Mouse (Mus musculus) hindbrain, postnatal 0 days (tissue): ENCODE results near the gene Cblb. TPM values are rescaled to one million over a fixed set of nuclear protein-coding genes. Genes with fewer than 3 reads are reported as not detected.

Experiments used
- ATAC-seq: fragments of 200-750 bp; cut with Nextera tagmentation; 2 replicates; pipeline ENCODE4 v1.8.0; 2017; ENCODE audit warnings: mild to moderate bottlenecking, moderate TSS enrichment, moderate library complexity
- DNase-seq: peaks from one replicate; pipeline ENCODE4 v3.0.0-alpha.2; 2015; ENCODE audit warnings: low spot score
- H3K27ac ChIP-seq: fragments of 300-500 bp; sonication (generic); 2 replicates; pipeline ENCODE4 v1.5.1; 2014; ENCODE audit warnings: mild to moderate bottlenecking
- H3K27me3 ChIP-seq: fragments of 300-500 bp; sonication (generic); 2 replicates; pipeline ENCODE4 v1.6.1; 2014; ENCODE audit warnings: low read length, mixed read lengths; ENCODE audit not compliant: insufficient read depth
- H3K36me3 ChIP-seq: fragments of 300-500 bp; sonication (generic); 2 replicates; pipeline ENCODE4 v1.6.1; 2014; ENCODE audit warnings: low read length, mixed read lengths; ENCODE audit not compliant: insufficient read depth
- H3K4me1 ChIP-seq: fragments of 300-500 bp; sonication (generic); 2 replicates; pipeline ENCODE4 v1.6.1; 2014; ENCODE audit warnings: antibody characterized with exemption, low read length, mixed read lengths; ENCODE audit not compliant: insufficient read depth
- H3K4me2 ChIP-seq: fragments of 300-500 bp; sonication (generic); 2 replicates; pipeline ENCODE4 v1.6.1; 2014; ENCODE audit warnings: low read depth, mild to moderate bottlenecking, low read length, moderate library complexity, mixed read lengths
- H3K4me3 ChIP-seq: fragments of 300-500 bp; sonication (generic); 2 replicates; pipeline ENCODE4 v1.5.1; 2014; ENCODE audit warnings: low read length
- H3K9ac ChIP-seq: fragments of 300-500 bp; sonication (generic); replicated peaks from 2 replicates; pipeline ENCODE4 v1.6.1; 2014; ENCODE audit warnings: mild to moderate bottlenecking, low read length, moderate library complexity, mixed read lengths
- H3K9me3 ChIP-seq: fragments of 300-500 bp; sonication (generic); 2 replicates; pipeline ENCODE4 v1.6.1; 2016; ENCODE audit warnings: low read length, mixed read lengths
- CTCF ChIP-seq: IDR thresholded peaks from 2 replicates; pipeline ENCODE4 v1.5.1; 2016; ENCODE audit warnings: antibody characterized with exemption, control low read depth, low read depth
- WGBS: fragments of 180-500 bp; shearing (Covaris S2); extraction: QIAGEN DNeasy Blood & Tissue Kit; methylation state at CpG from one replicate; pipeline ENCODE4 v1.1.7; 2014; 5-methylcytosine and 5-hydroxymethylcytosine counted together
- polyA plus RNA-seq: library from polyadenylated mRNA; unstranded; fragments of >200 nt; fragmentation: Nextera tagmentation; extraction: Ambion mirVana; gene quantifications from 2 replicates; pipeline ENCODE4 v1.2.1, GENCODE M21; 2015
- total RNA-seq: library from RNA; depleted of rRNA; stranded (reverse); fragments of >200 nt; gene quantifications from 2 replicates; pipeline ENCODE4 v1.2.3, GENCODE M21; 2014

The Cblb gene
- total and polyA plus RNA-seq, 2 experiments from 2014 or later: 4.3 to 11.4 TPM

DNA sequence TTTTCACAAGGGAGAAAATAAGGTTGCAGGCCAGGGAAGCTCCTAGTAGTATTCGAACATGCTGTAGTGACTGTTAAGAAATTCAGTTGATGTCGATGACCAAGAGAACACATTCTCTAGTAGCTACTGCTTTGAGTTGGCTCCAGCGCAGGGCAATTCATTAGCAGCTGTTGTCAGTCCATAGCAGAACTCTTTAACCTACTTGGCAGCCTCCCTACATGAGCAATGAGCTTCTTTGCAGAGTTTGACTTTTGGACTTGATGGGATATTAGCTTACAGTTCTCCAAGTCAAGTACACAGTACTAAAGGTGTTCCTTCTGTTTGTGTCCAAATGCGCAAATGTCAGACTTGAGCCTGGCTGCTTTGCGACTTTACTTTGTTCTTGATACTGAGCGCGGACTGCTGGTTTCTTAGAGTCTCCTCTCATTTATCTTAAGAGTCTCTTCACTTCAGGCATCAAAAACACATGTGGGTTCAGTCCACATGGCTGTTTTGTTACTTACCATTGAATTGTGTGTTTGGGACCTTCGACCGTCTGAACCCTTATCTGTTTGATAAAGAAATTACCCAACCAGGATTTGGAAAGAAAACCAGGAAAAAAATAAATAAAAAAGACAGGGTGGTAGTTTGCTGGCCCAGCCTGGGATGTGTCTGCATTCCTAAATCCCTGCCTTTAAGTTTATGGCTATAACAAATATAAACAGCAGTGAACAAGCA lies 47.9 kb downstream of the Cblb start:
- no peaks in the 10 kb centered on the region for H3K4me1 ChIP-seq
- ATAC-seq: peak; percentile 56; the same call in 1 of the 2 replicates
- H3K9me3 ChIP-seq: no peaks in the 10 kb centered on the region
- TF ChIP-seq CTCF: no peak
- H3K4me2 ChIP-seq: no peak overlapping the region
- H3K27me3 ChIP-seq: no peaks in the 10 kb centered on the region
- no peak overlapping the region for H3K4me3 ChIP-seq
- peak; percentile 64 for DNase-seq
- 71% methylated on average over 9 of the region's 9 CpGs for WGBS
- H3K27ac ChIP-seq: no peak overlapping the region; the same call in 1 of the 2 replicates
- H3K9ac ChIP-seq: no peak overlapping the region
- no peaks in the 10 kb centered on the region for H3K36me3 ChIP-seq

DNA sequence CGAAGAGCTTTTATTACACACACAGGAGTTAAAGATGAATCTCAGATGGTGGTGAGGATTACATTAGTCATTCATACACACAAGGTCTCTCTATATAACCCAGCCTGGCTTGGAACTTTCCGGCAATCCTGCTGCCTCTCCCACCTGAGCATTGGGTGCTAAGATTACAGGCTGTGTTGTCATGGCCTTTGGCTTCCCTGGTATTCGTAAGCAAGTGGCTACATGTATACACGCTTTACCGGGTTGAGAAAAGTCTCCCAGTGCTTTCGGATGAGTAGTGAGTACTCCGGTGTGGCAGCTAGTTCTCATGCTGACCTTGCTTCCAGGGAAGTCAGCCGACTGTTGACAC lies 48.4 kb downstream of the Cblb start:
- DNase-seq: no peak
- no peak overlapping the region for H3K4me2 ChIP-seq
- H3K27ac ChIP-seq: no peak overlapping the region
- no peaks in the 10 kb centered on the region for H3K4me1 ChIP-seq
- no peak overlapping the region for H3K4me3 ChIP-seq
- no peak for TF ChIP-seq CTCF
- no peak for ATAC-seq
- no peaks in the 10 kb centered on the region for H3K27me3 ChIP-seq
- no peak overlapping the region for H3K9ac ChIP-seq
- no peaks in the 10 kb centered on the region for H3K9me3 ChIP-seq
- 90% methylated on average over 8 of the region's 8 CpGs for WGBS
- no peaks in the 10 kb centered on the region for H3K36me3 ChIP-seq

DNA sequence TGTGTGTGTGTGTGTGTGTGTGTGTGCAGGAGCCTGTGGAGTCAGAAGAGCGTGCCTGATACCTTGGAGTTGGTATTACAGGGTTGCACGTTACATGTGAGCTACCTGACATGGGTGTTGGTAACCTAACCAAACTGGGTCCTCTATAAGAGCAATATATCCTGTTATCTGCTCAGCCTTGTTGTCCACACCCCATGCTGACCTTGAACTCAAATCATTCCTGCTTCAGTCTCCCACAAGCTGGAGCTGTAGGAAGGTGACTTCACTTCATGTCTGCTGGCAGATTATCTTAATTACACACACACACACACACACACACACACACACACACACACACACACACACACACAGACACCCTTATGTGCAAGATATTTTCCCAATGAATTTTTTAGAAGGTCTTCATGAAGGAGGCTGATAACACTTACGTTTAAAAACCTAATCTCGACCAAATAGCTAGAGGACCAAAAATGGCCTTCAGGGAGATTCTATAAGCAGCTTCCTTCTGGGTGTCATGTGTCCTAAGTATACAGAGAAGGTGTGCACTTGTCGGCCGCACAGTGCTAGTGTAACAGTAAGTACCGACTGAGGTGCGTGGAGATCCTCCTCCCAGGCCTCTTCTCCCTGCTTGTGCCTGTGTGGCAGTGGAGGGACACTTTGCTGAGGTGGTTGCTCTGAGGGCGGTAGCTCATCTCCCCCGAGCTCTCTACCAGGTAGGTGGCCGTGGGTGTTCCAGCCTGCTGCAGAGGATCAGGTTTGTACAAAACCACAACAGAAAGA lies 49.8 kb downstream of the Cblb start:
- Histone ChIP-seq H3K9me3 (no peaks in the 10 kb centered on the region), H3K9ac (no peak overlapping the region), H3K4me2 (no peak overlapping the region), H3K27me3 (no peaks in the 10 kb centered on the region), H3K36me3 (no peaks in the 10 kb centered on the region), H3K4me3 (no peak overlapping the region), H3K27ac (no peak overlapping the region), H3K4me1 (no peaks in the 10 kb centered on the region)
- whole genome bisulfite sequencing: 89% methylated on average over 11 of the region's 11 CpGs
- TF ChIP-seq CTCF: no peak
- DNase-seq: no peak
- ATAC-seq: no peak

DNA sequence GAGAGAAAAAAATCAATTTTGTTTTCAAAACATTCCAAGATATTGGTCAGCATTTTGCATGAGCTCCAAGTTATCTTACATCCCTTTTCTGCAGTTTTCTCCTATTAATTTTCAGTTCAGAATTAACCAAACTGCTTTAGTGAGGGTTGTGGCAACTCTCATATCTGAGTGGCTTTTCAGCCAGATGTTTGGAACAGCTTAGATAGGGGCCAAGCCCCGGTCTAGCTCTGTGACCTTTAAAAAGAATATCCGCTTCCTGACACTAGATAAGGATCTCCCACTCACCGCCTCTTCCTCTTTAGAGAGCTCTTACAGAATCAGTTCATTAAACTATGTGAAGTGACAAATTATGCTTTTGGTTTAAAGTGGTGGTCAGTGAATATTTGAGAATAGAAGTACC lies 50.7 kb downstream of the Cblb start:
- WGBS: 82% methylated on average over 3 of the region's 3 CpGs
- DNase-seq (no peak), ATAC-seq (no peak)
- no peak overlapping the region for H3K4me3 ChIP-seq
- no peak for TF ChIP-seq CTCF
- H3K4me1 ChIP-seq: no peaks in the 10 kb centered on the region
- H3K4me2 ChIP-seq: no peak overlapping the region
- no peak overlapping the region for H3K27ac ChIP-seq
- no peaks in the 10 kb centered on the region for H3K36me3 ChIP-seq
- H3K27me3 ChIP-seq: no peaks in the 10 kb centered on the region
- H3K9ac ChIP-seq: no peak overlapping the region
- no peaks in the 10 kb centered on the region for H3K9me3 ChIP-seq

DNA sequence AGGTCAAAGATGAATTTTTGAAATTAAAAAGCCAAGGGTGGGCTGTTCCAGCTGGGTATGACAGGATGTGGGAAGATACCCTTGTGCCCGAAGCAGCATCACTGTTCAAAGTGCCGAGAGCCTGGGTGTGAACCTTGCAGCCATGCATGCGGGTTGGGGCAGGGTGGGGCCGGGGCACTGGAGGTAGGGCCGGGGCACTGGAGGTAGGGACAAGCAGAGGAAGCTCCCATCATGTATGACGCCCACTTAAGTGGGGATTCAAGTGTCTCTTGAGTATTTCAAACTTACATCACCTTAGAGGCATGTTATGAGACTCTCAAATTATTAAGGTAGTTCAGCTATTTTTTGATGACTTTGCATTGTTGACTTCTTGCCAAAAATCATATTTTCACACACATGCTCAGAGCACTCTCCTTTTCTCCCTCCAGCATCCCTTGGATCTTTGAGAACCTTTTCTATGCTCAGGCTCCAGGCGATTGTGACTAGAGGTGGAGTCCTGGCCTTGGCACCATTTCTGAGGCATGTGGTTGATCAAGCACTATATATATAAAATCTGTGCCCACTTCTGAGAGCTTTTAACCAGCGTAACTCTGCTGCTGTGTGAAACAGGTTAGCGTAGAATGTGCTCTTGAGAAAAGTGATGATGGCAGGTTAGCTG lies 55.9 kb downstream of the Cblb start:
- no peak for DNase-seq
- Histone ChIP-seq H3K36me3 (no peaks in the 10 kb centered on the region), H3K27ac (no peak overlapping the region), H3K4me1 (no peaks in the 10 kb centered on the region), H3K4me2 (no peak overlapping the region), H3K4me3 (no peak overlapping the region), H3K9me3 (no peaks in the 10 kb centered on the region), H3K9ac (no peak overlapping the region), H3K27me3 (no peaks in the 10 kb centered on the region)
- ATAC-seq: no peak
- WGBS: 90% methylated on average over 9 of the region's 9 CpGs
- no peak for TF ChIP-seq CTCF

DNA sequence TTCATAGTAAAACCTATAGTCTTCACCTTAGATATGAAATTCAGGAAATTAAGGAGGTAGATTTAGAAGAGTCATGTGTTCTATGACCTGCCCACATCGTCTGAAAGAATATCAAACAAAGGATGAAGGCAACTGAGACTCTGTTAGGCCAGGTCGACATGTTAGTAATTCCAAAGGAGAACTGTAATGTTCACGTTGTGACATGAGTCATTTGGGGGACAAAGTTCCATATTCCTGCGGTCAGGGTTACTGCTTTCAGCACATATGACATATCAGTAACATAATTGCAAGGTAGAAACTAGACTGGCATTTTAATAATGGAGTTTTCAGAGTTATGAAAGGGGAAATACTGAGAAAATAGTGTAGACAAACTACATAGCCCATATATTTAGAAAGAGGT lies 58.3 kb downstream of the Cblb start:
- Histone ChIP-seq H3K4me1 (0 out of 2 replicates have a peak, but pooled peaks cover 4% of the 10 kb centered on the region), H3K4me3 (no peak overlapping the region), H3K27ac (no peak overlapping the region), H3K36me3 (no peaks in the 10 kb centered on the region), H3K9me3 (no peaks in the 10 kb centered on the region), H3K27me3 (no peaks in the 10 kb centered on the region), H3K9ac (no peak overlapping the region), H3K4me2 (no peak overlapping the region)
- TF ChIP-seq CTCF: no peak
- ATAC-seq (no peak), DNase-seq (no peak)
- WGBS: 87% methylated on average over 4 of the region's 4 CpGs
